Mouse (Mus musculus) naive thymus-derived CD4-positive, alpha-beta T cell, adult 5 months (primary cell): ENCODE data around the gene Pid1. TPM values are rescaled to one million over a fixed set of nuclear protein-coding genes. Genes with fewer than 3 reads are reported as not detected.

Experiments used
- polyA plus RNA-seq: library from polyadenylated mRNA; unstranded; fragments of 100-300 nt; shearing (Covaris generic); gene quantifications from one replicate; pipeline ENCODE4 v1.2.1, GENCODE M21; 2017

Gene Pid1
- 6.2 TPM for polyA plus RNA-seq

GRCm38 (mm10) chr1:84363967-84364366 is at the start of gene Pid1:
TSS of gene Pid1 (minus strand) at chr1:84364180.

